Mouse (Mus musculus): ENCODE measurements at regions not wholly inside any gene's neighbourhood (a gene's known extent, or its start where the extent isn't known, plus 50 kb on each side); places are given as distances from the start of the nearest gene placed in this dataset.
"Not testable (repeated sequence)": the region's sequence is repeated elsewhere in the genome, so short reads cannot be mapped to it uniquely, and the experiment has no call there.

- ATAC-seq = no peak
Observed at GRCm38 (mm10) chr16:76958597-76959392, 54.7 kb upstream of the Usp25 start.

- ATAC-seq = no peak
Observed at GRCm38 (mm10) chr16:76957491-76957890, 56.0 kb upstream of the Usp25 start.

- ATAC-seq = no peak
Observed at GRCm38 (mm10) chr16:76957090-76957489, 56.4 kb upstream of the Usp25 start.

GRCm38 (mm10) chr16:76950836-76951486, 62.5 kb upstream of the Usp25 start:
- no peak for ATAC-seq

GRCm38 (mm10) chr16:76947011-76947410, 66.5 kb upstream of the Usp25 start:
- no peak for ATAC-seq

GRCm38 (mm10) chr16:76938128-76938527, 75.4 kb upstream of the Usp25 start:
- ATAC-seq = no peak

- ATAC-seq = no peak
Observed at GRCm38 (mm10) chr16:76927901-76928300, 85.6 kb upstream of the Usp25 start.

GRCm38 (mm10) chr16:76920137-76920536, 93.4 kb upstream of the Usp25 start:
- not testable (repeated sequence) for ATAC-seq

GRCm38 (mm10) chr16:76918598-76918997, 94.9 kb upstream of the Usp25 start:
- no peak for ATAC-seq

- no peak for ATAC-seq
Observed at GRCm38 (mm10) chr16:76914311-76914710, 99.2 kb upstream of the Usp25 start.

- ATAC-seq = no peak
Observed at GRCm38 (mm10) chr16:76905205-76905996, 108.1 kb upstream of the Usp25 start.

GRCm38 (mm10) chr16:76899083-76899482, 114.4 kb upstream of the Usp25 start:
- ATAC-seq = peak; percentile 63

GRCm38 (mm10) chr16:76896305-76896704, 117.2 kb upstream of the Usp25 start:
- no peak for ATAC-seq

GRCm38 (mm10) chr16:76895781-76896180, 117.7 kb upstream of the Usp25 start:
- no peak for ATAC-seq

- ATAC-seq = no peak
Observed at GRCm38 (mm10) chr16:76878576-76878975, 134.9 kb upstream of the Usp25 start.

GRCm38 (mm10) chr16:76875397-76876018, 138.0 kb upstream of the Usp25 start:
- no peak for ATAC-seq

- ATAC-seq = no peak
Observed at GRCm38 (mm10) chr16:76866465-76866802, 147.1 kb upstream of the Usp25 start.

- ATAC-seq = peak; percentile 76
Observed at GRCm38 (mm10) chr16:76865731-76866464, 147.6 kb upstream of the Usp25 start.

GRCm38 (mm10) chr16:76864392-76864791, 149.1 kb upstream of the Usp25 start:
- no peak for ATAC-seq

GRCm38 (mm10) chr16:76855797-76856196, 157.7 kb upstream of the Usp25 start:
- no peak for ATAC-seq

GRCm38 (mm10) chr16:76851396-76851795, 162.1 kb upstream of the Usp25 start:
- no peak for ATAC-seq

- ATAC-seq = no peak
Observed at GRCm38 (mm10) chr16:76837450-76837849, 176.1 kb upstream of the Usp25 start.
